Mouse (Mus musculus) MEL (cell line): ENCODE results near the gene Il6ra.

ENCODE experiments used
- CHD2 ChIP-seq: IDR thresholded peaks from 2 replicates; pipeline ENCODE4 v1.6.1; 2011; ENCODE audit warnings: low read length, improper control_type of control experiment
- CTCF ChIP-seq, 3 experiments: IDR thresholded peaks in 2 of 3; conservative IDR thresholded peaks in 1 of 3; 2 replicates each; pipeline ENCODE4 v1.5.1; 2011 to 2012; ENCODE audit warnings: low read length in 3 of 3, low read depth in 2 of 3, mild to moderate bottlenecking in 2 of 3, improper control_type of control experiment in 1 of 3, inconsistent platforms in 1 of 3, mixed read lengths in 1 of 3, moderate library complexity in 1 of 3; ENCODE audit not compliant: control insufficient read depth in 1 of 3, insufficient read depth in 1 of 3, poor library complexity in 1 of 3, severe bottlenecking in 1 of 3
- E2F4 ChIP-seq: IDR thresholded peaks from 2 replicates; pipeline ENCODE4 v1.6.1; 2011; ENCODE audit warnings: low read depth, low read length, improper control_type of control experiment, borderline replicate concordance
- EP300 ChIP-seq, 2 experiments: IDR thresholded peaks; 2 replicates each; pipeline ENCODE4 v1.6.1; 2011; ENCODE audit warnings: improper control_type of control experiment in 2 of 2, low read length in 2 of 2, low read depth in 1 of 2, mild to moderate bottlenecking in 1 of 2
- KAT2A ChIP-seq: conservative IDR thresholded peaks from 2 replicates; pipeline ENCODE4 v1.6.1; 2012; ENCODE audit warnings: low read depth, low read length, improper control_type of control experiment, inconsistent platforms
- MXI1 ChIP-seq: IDR thresholded peaks from 2 replicates; pipeline ENCODE4 v1.6.1; 2011; ENCODE audit warnings: mild to moderate bottlenecking, low read depth, low read length, improper control_type of control experiment
- NRF1 ChIP-seq: IDR thresholded peaks from 2 replicates; pipeline ENCODE4 v1.6.1; 2014; ENCODE audit warnings: low read depth, mild to moderate bottlenecking, inconsistent platforms, low read length, improper control_type of control experiment, moderate library complexity; ENCODE audit not compliant: poor library complexity, insufficient read depth, severe bottlenecking
- POLR2A ChIP-seq, 2 experiments: IDR thresholded peaks; 2 replicates each; pipeline ENCODE4 v1.6.1; 2011 to 2012; ENCODE audit warnings: low read length in 2 of 2, mild to moderate bottlenecking in 2 of 2, control low read depth in 1 of 2, improper control_type of control experiment in 1 of 2, low read depth in 1 of 2, moderate library complexity in 1 of 2; ENCODE audit not compliant: control insufficient read depth in 1 of 2, insufficient read depth in 1 of 2, poor library complexity in 1 of 2
- POLR2AphosphoS2 ChIP-seq: IDR thresholded peaks from 2 replicates; pipeline ENCODE4 v1.6.1; 2011; ENCODE audit warnings: low read length, improper control_type of control experiment
- USF1 ChIP-seq: IDR thresholded peaks from 2 replicates; pipeline ENCODE4 v1.6.1; 2014; ENCODE audit warnings: low read depth, mild to moderate bottlenecking, inconsistent platforms, low read length, improper control_type of control experiment, moderate library complexity

DNA sequence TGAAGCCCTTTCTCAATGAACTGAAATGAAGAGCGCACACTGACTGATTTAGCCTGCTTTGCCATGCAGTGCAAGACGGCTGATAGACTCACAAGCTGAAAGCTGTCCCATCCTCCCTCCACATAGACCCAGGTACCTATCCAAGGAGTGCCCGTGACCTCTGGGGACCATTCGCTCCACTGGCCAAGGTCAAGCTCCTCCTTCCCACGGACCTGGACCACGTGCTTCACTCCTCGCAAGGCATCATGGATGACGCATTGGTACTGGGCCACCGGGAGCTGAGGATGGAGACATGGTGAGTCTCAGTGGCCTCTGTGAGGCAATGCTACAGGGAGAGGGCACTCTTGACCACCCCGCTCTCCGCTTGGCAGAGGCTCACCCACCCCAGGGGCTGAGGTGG lies 27.2 kb downstream of the Il6ra start:
- TF ChIP-seq EP300 (IDR thresholded peaks at IDR 0.05; ENCODE audit: low read depth in 1 of 2, low read length in 2 of 2) (no peak), CTCF (IDR thresholded peaks at IDR 0.05 in 2 of 3, conservative IDR thresholded peaks at IDR 0.05 in 1 of 3; ENCODE audit: control insufficient read depth in 1 of 3, insufficient read depth in 1 of 3, low read depth in 2 of 3, low read length in 3 of 3, poor library complexity in 1 of 3, severe bottlenecking in 1 of 3) (no peak), POLR2AphosphoS2 (no peak), NRF1 (no peak), POLR2A (IDR thresholded peaks at IDR 0.05; ENCODE audit: control insufficient read depth in 1 of 2, insufficient read depth in 1 of 2, low read depth in 1 of 2, low read length in 2 of 2, poor library complexity in 1 of 2) (no peak), USF1 (no peak), E2F4 (no peak), MXI1 (no peak), CHD2 (no peak), KAT2A (no peak)
